In the genomic region with DNA sequence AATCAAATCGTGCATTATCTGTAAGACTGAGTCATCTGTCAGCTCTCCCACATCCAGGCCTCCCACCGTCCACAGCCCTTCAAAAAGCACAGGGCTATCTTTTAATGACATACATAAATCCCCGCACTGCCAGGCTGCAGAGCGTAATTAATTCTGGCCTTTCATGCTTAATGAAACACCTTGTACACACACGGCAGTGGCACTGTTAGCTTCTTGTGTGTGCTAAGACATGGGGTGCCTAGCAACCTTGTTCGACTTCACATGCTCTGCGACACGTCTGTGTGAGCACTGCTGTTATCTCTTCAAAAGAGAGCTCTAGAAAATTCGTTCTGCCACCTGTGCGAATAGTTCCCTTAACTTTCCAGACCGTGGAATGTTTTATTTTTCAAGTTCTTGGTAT, we compare ENCODE assay signal across 12 mouse cellular contexts.
DNase-seq lines count a peak whose midpoint lies in the region; ATAC-seq and TF ChIP-seq lines count a peak whose summit lies in the region.
"Had no signal": no experiment of that assay in that cellular context is flagged by ENCODE, and none has a peak within 500 bp of the region (broad histone marks: within the 10 kb centered on the region; RNA-seq: fewer than 3 reads in every experiment).

No protein-coding gene starts in this region.

- WGBS in heart, embryonic 16.5 days: 26% methylated on average over 11 of the region's 11 CpGs
- 36% methylated on average over 11 of the region's 11 CpGs for WGBS in midbrain, postnatal 0 days

- intact Hi-C loops in heart, postnatal 14 days (cut with DNase I): loop anchor here (5.0 to 10.0 kb wide), 4 partner anchors 53 to 190 kb away; a partner anchor contains a TSS

- H3K27ac ChIP-seq in heart, embryonic 16.5 days (ENCODE audit: low read length): peak overlapping the region; percentile 65
- peak overlapping the region; percentile 51 for H3K27ac ChIP-seq in midbrain, postnatal 0 days (ENCODE audit: low read depth, low read length)
- H3K27ac ChIP-seq: liver, embryonic 14.5 days had no signal

- no peak for DNase-seq in heart, postnatal 14 days
- peak; percentile 24 for DNase-seq in embryo, embryonic 11 days
- DNase-seq in forelimb bud, embryonic 11.5 days (ENCODE audit: low read depth, low spot score): peak; percentile 66
- peak; percentile 56 for DNase-seq in midbrain, postnatal 0 days (ENCODE audit: low spot score)
- DNase-seq in lung, adult 18-20 months: no peak
- no peak for DNase-seq in yolk sac, embryonic 10.5 days (ENCODE audit: low spot score)
- DNase-seq: cerebellum, adult 8-10 months; right cerebral cortex, postnatal 4 days; thymus, adult 2 months had no signal

- TF ChIP-seq CTCF in midbrain, postnatal 0 days (IDR thresholded peaks at IDR 0.05): no peak

- H3K4me3 ChIP-seq in heart, embryonic 16.5 days (ENCODE audit: low read length): peak overlapping the region; percentile 61
- H3K4me3 ChIP-seq in midbrain, postnatal 0 days (ENCODE audit: low read depth, low read length): peak overlapping the region; percentile 9; the same call in 1 of the 2 replicates
- H3K4me3 ChIP-seq: erythroblast, embryonic 14.5 days had no signal

- H3K4me2 ChIP-seq in heart, embryonic 16.5 days (ENCODE audit: low read depth, low read length): peak overlapping the region; percentile 71
- H3K4me2 ChIP-seq in midbrain, postnatal 0 days (ENCODE audit: low read depth, low read length, poor library complexity, severe bottlenecking): peak overlapping the region; percentile 91

- ATAC-seq in heart, embryonic 16.5 days (replicated peaks; ENCODE audit: extremely low read depth, insufficient read depth, low FRiP score): no peak
- no peak for ATAC-seq in midbrain, postnatal 0 days (ENCODE audit: low FRiP score)

- H3K9ac ChIP-seq in heart, embryonic 16.5 days (ENCODE audit: low read length): peak overlapping the region; percentile 72
- no peak overlapping the region for H3K9ac ChIP-seq in midbrain, postnatal 0 days (replicated peaks; ENCODE audit: low read length, poor library complexity, severe bottlenecking)
- H3K9ac ChIP-seq: liver, embryonic 14.5 days had no signal

- no peaks in the 10 kb centered on the region for H3K27me3 ChIP-seq in heart, embryonic 16.5 days (ENCODE audit: control insufficient read depth, insufficient read depth, low read length)
- no peaks in the 10 kb centered on the region for H3K27me3 ChIP-seq in midbrain, postnatal 0 days (ENCODE audit: insufficient read depth, low read length)

- peaks cover 20% of the 10 kb centered on the region for H3K4me1 ChIP-seq in heart, embryonic 16.5 days (ENCODE audit: control insufficient read depth, insufficient read depth, low read length)
- no peaks in the 10 kb centered on the region for H3K4me1 ChIP-seq in midbrain, postnatal 0 days (ENCODE audit: insufficient read depth, low read length)

- H3K9me3 ChIP-seq in heart, embryonic 16.5 days (replicated peaks; ENCODE audit: control insufficient read depth, low read length): no peaks in the 10 kb centered on the region
- no peaks in the 10 kb centered on the region for H3K9me3 ChIP-seq in midbrain, postnatal 0 days (ENCODE audit: low read length)

- H3K36me3 ChIP-seq in heart, embryonic 16.5 days (ENCODE audit: control insufficient read depth, insufficient read depth): peaks cover 6% of the 10 kb centered on the region; the same call in 1 of the 2 replicates
- no peaks in the 10 kb centered on the region for H3K36me3 ChIP-seq in midbrain, postnatal 0 days (ENCODE audit: insufficient read depth, low read length)

Comparison
In these comparisons a context has a peak if more than half of its experiments do, and no peak if none do; other contexts are left out.
1. DNase-seq: peak in embryo, embryonic 11 days (single experiment), forelimb bud, embryonic 11.5 days (single experiment) and midbrain, postnatal 0 days (single experiment); none in heart, postnatal 14 days (0 of 2), lung, adult 18-20 months (0 of 2) and yolk sac, embryonic 10.5 days (single experiment).